Comparison of ENCODE assay signal across 7 mouse cellular contexts in genomic region chr2:113828086-113828942, GRCm38 (mm10). TPM values are rescaled to one million over a fixed set of nuclear protein-coding genes. Genes with fewer than 3 reads are reported as not detected.
DNase-seq lines count a peak whose midpoint lies in the region; ATAC-seq and TF ChIP-seq lines count a peak whose summit lies in the region.

No protein-coding gene starts in this region.

- no peak overlapping the region for H3K27ac ChIP-seq in liver, embryonic 11.5 days (ENCODE audit: low read depth, low read length)
- H3K27ac ChIP-seq in forebrain, embryonic 10.5 days: peak overlapping the region; percentile 92
- H3K27ac ChIP-seq in intestine, embryonic 15.5 days: 0 out of 2 replicates have a peak overlapping the region, but pooled peaks have one; percentile 44
- H3K27ac ChIP-seq in olfactory bulb, adult 2 months (ENCODE audit: insufficient read depth, low read depth, low read length): peak overlapping the region; percentile 97

- 0 out of 2 replicates have a peak, but pooled peaks cover 3% of the 10 kb centered on the region for H3K4me1 ChIP-seq in liver, embryonic 11.5 days (replicated peaks; ENCODE audit: control insufficient read depth, insufficient read depth, low read length)
- peaks cover 37% of the 10 kb centered on the region for H3K4me1 ChIP-seq in forebrain, embryonic 10.5 days
- H3K4me1 ChIP-seq in intestine, embryonic 15.5 days (replicated peaks): 0 out of 2 replicates have a peak, but pooled peaks cover 10% of the 10 kb centered on the region
- H3K4me1 ChIP-seq in olfactory bulb, adult 2 months (ENCODE audit: control insufficient read depth, insufficient read depth, low read length): peaks cover 11% of the 10 kb centered on the region

- TF ChIP-seq CTCF in olfactory bulb, adult 2 months (IDR thresholded peaks at IDR 0.05; ENCODE audit: insufficient read depth, low read depth, low read length): no peak

- H3K36me3 ChIP-seq in liver, embryonic 11.5 days (ENCODE audit: control insufficient read depth, insufficient read depth, low read length): peaks cover 8% of the 10 kb centered on the region
- peaks cover 28% of the 10 kb centered on the region for H3K36me3 ChIP-seq in forebrain, embryonic 10.5 days (replicated peaks)
- peaks cover 3% of the 10 kb centered on the region; the same call in 1 of the 2 replicates for H3K36me3 ChIP-seq in intestine, embryonic 15.5 days

- WGBS in liver, embryonic 11.5 days: 37% methylated on average over 17 of the region's 17 CpGs
- WGBS in forebrain, embryonic 10.5 days: 14% methylated on average over 17 of the region's 17 CpGs
- 23% methylated on average over 17 of the region's 17 CpGs for WGBS in intestine, embryonic 15.5 days
- 8% methylated on average over 17 of the region's 17 CpGs for WGBS in olfactory bulb, adult 2 months

- DNase-seq in liver, embryonic 11.5 days (ENCODE audit: low spot score): no peak
- no peak for DNase-seq in liver
- no peak for DNase-seq in forebrain, embryonic 10.5 days (ENCODE audit: extremely low spot score, low spot score)
- DNase-seq in spleen, adult 18-20 months: no peak
- no peak for DNase-seq in cerebellum, postnatal 36 days

- ATAC-seq in liver, embryonic 11.5 days (replicated peaks; ENCODE audit: low FRiP score): no peak; the same call in 1 of the 2 replicates
- peak; percentile 73 for ATAC-seq in intestine, embryonic 15.5 days

- no peaks in the 10 kb centered on the region for H3K27me3 ChIP-seq in liver, embryonic 11.5 days (replicated peaks; ENCODE audit: control insufficient read depth, insufficient read depth, low read length)
- H3K27me3 ChIP-seq in forebrain, embryonic 10.5 days (ENCODE audit: poor library complexity, severe bottlenecking): no peaks in the 10 kb centered on the region
- no peaks in the 10 kb centered on the region for H3K27me3 ChIP-seq in intestine, embryonic 15.5 days (replicated peaks)

- peak overlapping the region; percentile 45 for H3K4me2 ChIP-seq in liver, embryonic 11.5 days
- H3K4me2 ChIP-seq in intestine, embryonic 15.5 days (replicated peaks): peak overlapping the region; percentile 58

- H3K9me3 ChIP-seq in liver, embryonic 11.5 days (ENCODE audit: control insufficient read depth, low read length): no peaks in the 10 kb centered on the region
- H3K9me3 ChIP-seq in forebrain, embryonic 10.5 days: no peaks in the 10 kb centered on the region
- no peaks in the 10 kb centered on the region for H3K9me3 ChIP-seq in intestine, embryonic 15.5 days

- no peak overlapping the region for H3K9ac ChIP-seq in liver, embryonic 11.5 days (ENCODE audit: low read depth, low read length)
- no peak overlapping the region for H3K9ac ChIP-seq in intestine, embryonic 15.5 days

- TF ChIP-seq POLR2A in olfactory bulb, adult 2 months (IDR thresholded peaks at IDR 0.05; ENCODE audit: insufficient read depth, low read depth, low read length): no peak

- peak overlapping the region; percentile 13 for H3K4me3 ChIP-seq in liver, embryonic 11.5 days (ENCODE audit: low read depth, low read length)
- peak overlapping the region; percentile 62 for H3K4me3 ChIP-seq in forebrain, embryonic 10.5 days
- peak overlapping the region; percentile 28 for H3K4me3 ChIP-seq in intestine, embryonic 15.5 days (replicated peaks)
- peak overlapping the region; percentile 66 for H3K4me3 ChIP-seq in olfactory bulb, adult 2 months (ENCODE audit: insufficient read depth, low read depth, low read length)

RNA-seq across cellular contexts. Expression of gene Scg5, which starts 0.6 kb away (rescaled TPM):
- 0.32 and 0.44 TPM in 2 replicates for polyA plus RNA-seq in liver, embryonic 11.5 days (2014; fragmentation: Nextera tagmentation; extraction: Ambion mirVana)
- 16.6 and 17.9 TPM in 2 replicates for polyA plus RNA-seq in forebrain, embryonic 10.5 days (2016; fragmentation: Nextera tagmentation; extraction: Ambion mirVana)
- 13.3 and 13.6 TPM in 2 replicates for polyA plus RNA-seq in intestine, embryonic 15.5 days (2015; fragmentation: Nextera tagmentation; extraction: Ambion mirVana)
- not detected in 2 replicates for polyA plus RNA-seq in olfactory bulb, adult 2 months (2012; ENCODE audit: insufficient read depth, insufficient read length, low replicate concordance, missing spikeins)

RNA-seq across cellular contexts. Expression of gene Arhgap11a, which starts 20.1 kb away (rescaled TPM):
- 5.9 and 7.1 TPM in 2 replicates for polyA plus RNA-seq in liver, embryonic 11.5 days (2014; fragmentation: Nextera tagmentation; extraction: Ambion mirVana)
- polyA plus RNA-seq in forebrain, embryonic 10.5 days (2016; fragmentation: Nextera tagmentation; extraction: Ambion mirVana): 39.2 and 40.2 TPM in 2 replicates
- polyA plus RNA-seq in intestine, embryonic 15.5 days (2015; fragmentation: Nextera tagmentation; extraction: Ambion mirVana): 21.7 and 24.2 TPM in 2 replicates
- polyA plus RNA-seq in olfactory bulb, adult 2 months (2012; ENCODE audit: insufficient read depth, insufficient read length, low replicate concordance, missing spikeins): not detected in 2 replicates

Comparison
In these comparisons a context has a peak if more than half of its experiments do, and no peak if none do; other contexts are left out.
1. H3K4me3 ChIP-seq: peak in every context shown above with its lines; median percentile 66 in olfactory bulb, adult 2 months; 62 in forebrain, embryonic 10.5 days; 28 in intestine, embryonic 15.5 days; 13 in liver, embryonic 11.5 days.